Mouse (Mus musculus): Measurements from ENCODE around the gene Fap. TPM values are rescaled to one million over a fixed set of nuclear protein-coding genes. Genes with fewer than 3 reads are reported as not detected.

Fap gene
- total and polyA plus RNA-seq, 2 experiments from 2014 or later = 0.86 to 3.3 TPM

DNA sequence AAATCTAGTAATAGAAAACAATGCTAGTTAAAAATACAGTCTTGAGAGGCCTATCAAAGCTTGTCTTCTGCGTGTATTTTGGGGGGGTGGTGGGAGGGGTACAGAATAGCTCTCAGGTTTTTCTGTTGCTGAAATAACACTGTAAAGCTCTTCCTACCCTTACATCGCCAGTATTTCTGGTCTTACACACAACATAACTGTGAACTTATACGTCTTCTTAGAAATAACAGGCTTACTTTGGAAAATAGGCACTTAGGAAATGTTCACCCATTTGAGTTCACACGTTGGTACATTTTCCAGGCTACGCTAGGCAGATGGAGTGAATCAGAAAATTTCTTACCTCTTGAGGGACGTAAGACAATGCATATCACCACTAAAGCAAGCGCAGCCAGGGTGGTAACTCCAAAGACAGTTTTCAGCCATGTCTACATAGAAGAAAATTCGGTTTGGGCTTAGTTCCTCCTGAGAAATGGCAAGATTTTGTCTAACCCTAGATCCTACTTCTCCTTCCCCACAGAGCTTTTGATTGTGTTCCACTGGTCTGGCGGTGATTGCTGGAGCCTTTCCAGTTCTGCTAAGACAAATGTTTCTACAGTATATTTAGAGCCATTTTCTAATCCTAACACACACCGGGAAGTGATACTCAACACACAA lies 649 bp downstream of the Fap start:
- ATAC-seq = no peak
- TF ChIP-seq CTCF (IDR thresholded peaks at IDR 0.05; ENCODE audit: low read depth) = no peak
- no peaks in the 10 kb centered on the region for H3K27me3 ChIP-seq (ENCODE audit: insufficient read depth, low read length)

DNA sequence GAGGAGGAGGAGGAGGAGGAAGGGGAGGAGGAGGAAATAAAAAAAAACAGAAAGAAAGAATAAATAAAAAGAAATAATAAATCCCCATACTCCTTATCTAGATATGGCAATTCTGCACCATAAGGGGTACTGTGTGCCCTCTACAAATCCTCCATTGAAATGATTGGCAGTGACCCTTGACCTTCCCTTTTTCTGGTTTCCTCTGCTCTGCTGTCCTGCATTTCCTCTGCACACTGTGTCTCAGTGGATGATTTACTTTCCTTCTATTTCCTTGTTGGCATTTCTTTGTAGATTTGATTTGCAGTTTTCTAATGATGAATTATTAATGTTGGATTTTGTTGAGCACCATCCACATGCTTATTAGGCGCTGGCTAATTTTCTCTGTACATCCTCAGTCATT lies 9.2 kb downstream of the Fap start:
- Histone ChIP-seq H3K4me3 (ENCODE audit: low read depth, low read length) (no peak overlapping the region), H3K4me1 (ENCODE audit: insufficient read depth) (no peaks in the 10 kb centered on the region), H3K9ac (no peak overlapping the region), H3K36me3 (ENCODE audit: insufficient read depth) (no peaks in the 10 kb centered on the region), H3K27me3 (ENCODE audit: insufficient read depth, low read length) (no peaks in the 10 kb centered on the region), H3K9me3 (ENCODE audit: low read length) (no peaks in the 10 kb centered on the region), H3K27ac (ENCODE audit: low read depth, low read length) (no peak overlapping the region), H3K4me2 (ENCODE audit: low read depth) (no peak overlapping the region)
- 92% methylated on average over 1 of the region's 1 CpGs for WGBS
- ATAC-seq (no peak), DNase-seq (no peak)
- TF ChIP-seq CTCF (IDR thresholded peaks at IDR 0.05; ENCODE audit: low read depth) = no peak

More for the DNA sequence above, 649 bp downstream of the Fap start:
- no peak overlapping the region for H3K4me2 ChIP-seq (ENCODE audit: low read depth)
- H3K9ac ChIP-seq = no peak overlapping the region
- peak; percentile 4 for DNase-seq
- H3K36me3 ChIP-seq (ENCODE audit: insufficient read depth) = no peaks in the 10 kb centered on the region
- no peak overlapping the region for H3K27ac ChIP-seq (ENCODE audit: low read depth, low read length)
- H3K4me3 ChIP-seq (ENCODE audit: low read depth, low read length) = no peak overlapping the region
- no peaks in the 10 kb centered on the region for H3K9me3 ChIP-seq (ENCODE audit: low read length)
- 75% methylated on average over 10 of the region's 10 CpGs for WGBS
- no peaks in the 10 kb centered on the region for H3K4me1 ChIP-seq (ENCODE audit: insufficient read depth)

DNA sequence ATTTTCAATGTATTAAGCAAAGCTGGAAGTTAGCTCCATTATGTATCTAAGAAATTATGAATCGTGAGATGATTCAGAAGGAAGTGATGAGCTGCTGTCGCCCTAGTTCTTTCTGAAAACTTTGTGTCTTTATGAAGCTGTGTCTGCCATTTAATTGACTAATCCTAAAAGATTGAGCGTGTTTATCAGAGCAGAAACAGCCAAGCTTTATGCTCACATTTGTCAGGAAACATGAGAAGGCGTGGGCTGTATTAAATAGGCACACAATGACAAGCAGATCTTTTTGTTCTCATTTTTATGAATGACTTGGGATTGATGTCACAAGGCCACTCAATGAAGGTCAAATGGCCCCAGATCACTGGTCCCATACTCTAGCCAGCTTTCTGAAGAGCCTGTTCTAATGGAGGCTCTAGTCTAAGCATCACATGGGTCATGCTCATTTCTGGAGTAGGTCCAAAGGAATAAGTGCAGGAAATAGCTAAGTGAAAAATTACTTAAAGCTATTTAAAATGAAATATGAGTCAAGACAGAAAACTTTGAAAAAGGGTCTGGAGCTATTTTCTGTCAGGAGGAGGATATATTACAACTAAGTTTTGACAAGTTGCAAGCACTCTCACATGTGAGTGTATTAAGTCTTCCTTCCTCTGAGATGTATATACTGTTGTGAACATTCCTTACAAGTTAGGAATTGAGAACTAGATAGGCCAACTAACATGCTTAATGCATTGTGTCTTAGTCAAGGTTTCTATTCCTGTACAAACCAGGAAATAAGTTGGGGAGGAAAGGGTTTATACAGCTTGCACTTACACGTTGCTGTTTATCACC lies 11.0 kb downstream of the Fap start:
- no peak for ATAC-seq
- Histone ChIP-seq H3K27me3 (ENCODE audit: insufficient read depth, low read length) (no peaks in the 10 kb centered on the region), H3K4me3 (ENCODE audit: low read depth, low read length) (no peak overlapping the region), H3K36me3 (ENCODE audit: insufficient read depth) (no peaks in the 10 kb centered on the region), H3K9ac (no peak overlapping the region), H3K4me1 (ENCODE audit: insufficient read depth) (no peaks in the 10 kb centered on the region), H3K4me2 (ENCODE audit: low read depth) (no peak overlapping the region), H3K9me3 (ENCODE audit: low read length) (no peaks in the 10 kb centered on the region), H3K27ac (ENCODE audit: low read depth, low read length) (no peak overlapping the region)
- 57% methylated on average over 5 of the region's 5 CpGs for WGBS
- no peak for TF ChIP-seq CTCF (IDR thresholded peaks at IDR 0.05; ENCODE audit: low read depth)
- DNase-seq = no peak

DNA sequence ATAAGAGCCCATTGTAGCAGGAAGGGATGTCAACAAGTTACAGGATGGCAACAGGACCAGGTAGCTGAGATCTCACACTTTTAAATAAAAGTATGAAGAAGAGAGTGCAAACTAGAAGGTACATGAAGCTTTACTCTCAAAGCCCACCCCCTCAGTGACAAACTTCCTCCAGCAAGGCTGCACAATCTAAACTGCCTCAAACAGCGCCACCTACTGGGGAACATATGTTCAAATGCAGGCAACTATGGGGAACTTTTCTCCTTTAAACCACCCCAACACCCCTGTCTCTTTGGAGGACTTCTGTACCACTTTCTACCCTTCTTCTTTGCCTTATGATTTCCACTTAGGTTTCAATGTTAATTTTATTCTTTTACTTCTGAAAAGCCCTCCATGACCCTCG lies 16.5 kb downstream of the Fap start:
- no peaks in the 10 kb centered on the region for H3K36me3 ChIP-seq (ENCODE audit: insufficient read depth)
- H3K4me3 ChIP-seq (ENCODE audit: low read depth, low read length) = no peak overlapping the region
- H3K27ac ChIP-seq (ENCODE audit: low read depth, low read length) = no peak overlapping the region
- H3K9ac ChIP-seq = no peak overlapping the region
- H3K4me1 ChIP-seq (ENCODE audit: insufficient read depth) = no peaks in the 10 kb centered on the region
- no peak overlapping the region for H3K4me2 ChIP-seq (ENCODE audit: low read depth)
- peak; percentile 24; the same call in 1 of the 2 replicates for TF ChIP-seq CTCF (IDR thresholded peaks at IDR 0.05; ENCODE audit: low read depth)
- H3K9me3 ChIP-seq (ENCODE audit: low read length) = no peaks in the 10 kb centered on the region
- 75% methylated on average over 2 of the region's 2 CpGs for WGBS
- no peak for ATAC-seq
- H3K27me3 ChIP-seq (ENCODE audit: insufficient read depth, low read length) = no peaks in the 10 kb centered on the region
- no peak for DNase-seq

DNA sequence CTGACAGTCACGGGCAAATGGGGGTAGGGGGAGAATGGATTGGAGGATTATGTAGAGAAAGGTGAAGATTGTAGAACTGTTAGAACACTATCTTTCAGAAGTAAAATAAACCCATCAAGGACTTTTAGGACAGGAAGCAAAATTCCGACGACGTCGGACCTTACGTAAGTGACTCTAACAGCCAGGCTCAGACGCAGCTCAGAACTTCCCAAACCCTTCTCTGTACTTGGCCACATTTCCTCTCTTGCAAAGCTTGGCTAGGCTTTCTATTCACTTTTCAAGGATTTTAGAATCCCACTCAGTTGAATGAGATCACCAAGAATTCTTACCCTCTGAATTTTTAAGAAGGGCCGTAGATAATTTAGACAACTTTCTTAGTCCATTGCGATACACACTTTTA lies 17.5 kb downstream of the Fap start:
- H3K9me3 ChIP-seq (ENCODE audit: low read length) = no peaks in the 10 kb centered on the region
- H3K4me2 ChIP-seq (ENCODE audit: low read depth) = no peak overlapping the region
- no peak for ATAC-seq
- H3K9ac ChIP-seq = no peak overlapping the region
- 87% methylated on average over 9 of the region's 9 CpGs for WGBS
- H3K4me1 ChIP-seq (ENCODE audit: insufficient read depth) = no peaks in the 10 kb centered on the region
- H3K36me3 ChIP-seq (ENCODE audit: insufficient read depth) = no peaks in the 10 kb centered on the region
- H3K27me3 ChIP-seq (ENCODE audit: insufficient read depth, low read length) = no peaks in the 10 kb centered on the region
- TF ChIP-seq CTCF (IDR thresholded peaks at IDR 0.05; ENCODE audit: low read depth) = no peak
- H3K4me3 ChIP-seq (ENCODE audit: low read depth, low read length) = no peak overlapping the region
- no peak overlapping the region for H3K27ac ChIP-seq (ENCODE audit: low read depth, low read length)
- DNase-seq = no peak

DNA sequence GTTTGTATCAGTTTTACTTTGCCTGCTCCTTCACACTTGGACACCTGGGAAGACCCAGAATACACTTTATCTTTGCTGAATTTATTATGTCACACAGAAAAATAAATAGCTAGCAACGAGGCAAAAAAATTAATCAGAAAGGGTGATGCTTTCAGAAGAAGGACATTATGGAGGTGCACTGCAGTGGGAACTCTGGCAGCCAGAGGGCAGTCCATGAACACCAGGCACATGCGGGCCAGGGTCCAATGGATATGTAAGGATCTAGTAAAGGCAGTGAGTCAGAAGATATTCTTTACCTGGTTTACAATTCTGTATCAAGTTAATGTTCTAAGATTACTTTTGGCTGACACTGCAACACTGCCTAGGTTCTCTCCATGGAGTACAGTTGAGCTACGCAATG lies 24.2 kb downstream of the Fap start:
- WGBS = 84% methylated on average over 3 of the region's 3 CpGs

DNA sequence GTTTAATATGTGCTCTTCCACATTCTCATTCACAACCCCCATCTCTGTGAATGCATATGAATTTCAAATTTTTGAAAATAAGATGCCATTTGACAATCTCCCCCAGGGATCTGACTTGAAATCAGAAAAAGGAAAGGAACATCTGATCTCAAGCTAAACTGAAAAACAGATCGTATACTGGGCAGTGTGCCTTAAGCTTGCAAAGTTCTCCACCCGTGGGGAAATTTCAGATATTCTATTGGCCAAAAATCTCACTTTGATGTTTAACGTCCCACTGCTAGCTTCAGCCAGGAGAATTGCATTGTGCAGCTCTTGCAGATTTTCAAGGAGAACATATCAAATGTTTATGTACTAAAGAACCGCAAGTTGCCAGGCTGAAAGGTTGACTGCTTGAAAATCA lies 24.7 kb downstream of the Fap start:
- Histone ChIP-seq H3K9me3 (ENCODE audit: low read length) (no peaks in the 10 kb centered on the region), H3K4me3 (ENCODE audit: low read depth, low read length) (no peak overlapping the region), H3K36me3 (ENCODE audit: insufficient read depth) (no peaks in the 10 kb centered on the region), H3K9ac (no peak overlapping the region), H3K4me2 (ENCODE audit: low read depth) (no peak overlapping the region), H3K27me3 (ENCODE audit: insufficient read depth, low read length) (no peaks in the 10 kb centered on the region), H3K4me1 (ENCODE audit: insufficient read depth) (no peaks in the 10 kb centered on the region), H3K27ac (ENCODE audit: low read depth, low read length) (no peak overlapping the region)
- DNase-seq (peak; percentile 9), ATAC-seq (peak; percentile 56; the same call in 1 of the 2 replicates)
- 64% methylated on average over 4 of the region's 4 CpGs for WGBS
- TF ChIP-seq CTCF (IDR thresholded peaks at IDR 0.05; ENCODE audit: low read depth) = no peak

More for the DNA sequence above, 24.2 kb downstream of the Fap start:
- ATAC-seq (no peak), DNase-seq (no peak)
- no peaks in the 10 kb centered on the region for H3K27me3 ChIP-seq (ENCODE audit: insufficient read depth, low read length)
- no peaks in the 10 kb centered on the region for H3K9me3 ChIP-seq (ENCODE audit: low read length)
- no peak overlapping the region for H3K9ac ChIP-seq
- no peak overlapping the region for H3K4me2 ChIP-seq (ENCODE audit: low read depth)
- H3K36me3 ChIP-seq (ENCODE audit: insufficient read depth) = no peaks in the 10 kb centered on the region
- no peaks in the 10 kb centered on the region for H3K4me1 ChIP-seq (ENCODE audit: insufficient read depth)
- no peak overlapping the region for H3K4me3 ChIP-seq (ENCODE audit: low read depth, low read length)
- 0 out of 2 replicates have a peak, but pooled peaks have one; percentile 16 for TF ChIP-seq CTCF (IDR thresholded peaks at IDR 0.05; ENCODE audit: low read depth)
- H3K27ac ChIP-seq (ENCODE audit: low read depth, low read length) = no peak overlapping the region

Data from forebrain, postnatal 0 days (tissue).